Mouse (Mus musculus) kidney, adult 9 months (tissue): ENCODE measurements around the gene Mrpl34.
A peak's percentile ranks its signal among the peaks of the same experiment; 100 is the strongest.

Experiments
- DNase-seq: peaks from one replicate; pipeline ENCODE4 v3.0.0; 2022

Mrpl34 gene

DNA sequence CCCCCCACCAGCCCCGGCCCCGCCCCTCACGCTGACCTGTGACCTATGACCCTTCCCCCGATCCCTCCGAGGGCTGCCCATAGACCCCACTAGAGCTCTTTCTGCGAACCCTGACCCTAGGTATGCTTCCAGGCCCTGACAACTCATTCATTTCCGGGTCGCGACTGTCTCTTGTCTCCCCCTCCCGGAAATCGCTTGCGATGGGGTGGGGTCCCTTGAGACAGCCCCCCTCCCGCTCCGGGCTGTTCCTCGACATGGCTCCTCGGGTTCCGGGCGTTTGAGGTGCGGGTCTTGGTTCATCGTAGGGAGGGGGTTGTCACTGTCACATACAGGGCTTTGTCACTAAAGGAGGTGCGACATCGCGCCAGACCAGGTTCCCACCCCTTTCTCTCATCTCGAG, 4.7 kb downstream of the Mrpl34 start:
- DNase-seq, result peak; percentile 56

DNA sequence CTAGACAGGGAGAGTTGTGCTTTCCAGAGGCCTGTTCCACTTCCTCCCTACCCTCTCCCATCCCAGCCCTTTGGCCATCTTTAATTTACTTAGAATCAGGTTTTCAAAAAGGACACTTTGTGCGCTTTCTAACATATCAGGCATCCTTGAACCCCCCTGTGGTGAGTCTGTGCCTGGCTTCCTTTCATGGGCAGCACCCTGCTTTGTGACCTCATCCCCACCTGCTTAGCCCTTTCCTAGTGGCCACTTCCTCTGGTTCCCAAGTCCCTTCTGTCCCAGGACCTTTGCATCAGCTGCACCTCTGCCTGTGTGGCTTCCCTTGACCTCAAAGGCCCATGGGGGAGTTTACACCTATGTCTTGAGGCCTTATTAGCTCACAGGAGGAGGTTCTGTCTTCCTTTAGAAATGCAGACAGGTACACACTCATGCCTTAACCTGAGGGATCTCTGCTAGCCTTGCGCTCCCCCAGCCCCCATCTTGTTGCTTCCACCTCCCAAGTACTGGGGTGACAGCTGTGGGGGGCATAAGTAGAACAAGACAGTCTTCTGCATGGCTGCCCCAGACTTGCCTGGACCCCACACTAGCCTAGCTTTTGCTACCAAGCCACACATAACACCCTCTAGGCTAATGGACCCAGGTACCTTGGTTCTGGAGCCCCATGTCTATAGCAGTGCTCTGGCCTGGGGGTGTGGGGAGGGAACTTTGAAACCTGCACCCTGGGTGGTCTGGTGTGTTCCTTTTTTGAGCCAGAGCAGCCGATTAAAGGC, 5.6 kb downstream of the Mrpl34 start:
- peak; percentile 12 for DNase-seq

DNA sequence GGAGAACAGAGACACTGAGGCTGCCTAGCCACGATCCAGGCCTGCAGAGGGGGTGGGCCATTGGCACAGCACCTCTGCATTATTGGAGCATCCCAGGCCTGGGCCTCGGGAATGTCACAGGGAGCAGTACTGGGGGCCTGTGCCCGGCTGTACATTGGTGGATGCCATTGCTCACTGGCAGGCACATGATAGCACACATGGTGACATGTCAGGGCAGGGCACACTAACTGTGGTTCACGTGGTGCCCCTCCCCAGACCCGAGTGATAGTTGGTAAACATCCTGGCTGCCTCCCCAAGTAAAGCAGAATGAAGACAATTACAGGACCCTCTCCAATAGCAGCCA, 6.1 kb downstream of the Mrpl34 start:
- DNase-seq, result peak; percentile 5

DNA sequence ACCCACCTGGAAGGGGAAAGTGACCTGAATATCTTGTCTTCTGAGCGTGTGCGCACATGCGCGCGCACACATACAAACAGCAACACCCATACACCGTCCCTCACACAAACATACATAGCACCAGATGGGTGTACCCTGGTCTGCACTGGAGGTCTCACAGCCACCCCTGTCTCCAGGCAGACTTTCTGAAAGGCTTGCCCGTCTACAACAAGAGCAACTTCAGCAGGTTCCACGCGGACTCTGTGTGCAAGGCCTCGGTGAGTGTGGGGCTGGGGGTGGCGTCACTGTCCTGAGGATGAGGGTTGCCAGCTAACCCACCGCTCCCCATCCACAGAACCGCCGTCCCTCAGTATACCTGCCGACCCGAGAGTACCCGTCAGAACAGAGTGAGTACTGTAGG, 7.1 kb downstream of the Mrpl34 start:
- no peak for DNase-seq

DNA sequence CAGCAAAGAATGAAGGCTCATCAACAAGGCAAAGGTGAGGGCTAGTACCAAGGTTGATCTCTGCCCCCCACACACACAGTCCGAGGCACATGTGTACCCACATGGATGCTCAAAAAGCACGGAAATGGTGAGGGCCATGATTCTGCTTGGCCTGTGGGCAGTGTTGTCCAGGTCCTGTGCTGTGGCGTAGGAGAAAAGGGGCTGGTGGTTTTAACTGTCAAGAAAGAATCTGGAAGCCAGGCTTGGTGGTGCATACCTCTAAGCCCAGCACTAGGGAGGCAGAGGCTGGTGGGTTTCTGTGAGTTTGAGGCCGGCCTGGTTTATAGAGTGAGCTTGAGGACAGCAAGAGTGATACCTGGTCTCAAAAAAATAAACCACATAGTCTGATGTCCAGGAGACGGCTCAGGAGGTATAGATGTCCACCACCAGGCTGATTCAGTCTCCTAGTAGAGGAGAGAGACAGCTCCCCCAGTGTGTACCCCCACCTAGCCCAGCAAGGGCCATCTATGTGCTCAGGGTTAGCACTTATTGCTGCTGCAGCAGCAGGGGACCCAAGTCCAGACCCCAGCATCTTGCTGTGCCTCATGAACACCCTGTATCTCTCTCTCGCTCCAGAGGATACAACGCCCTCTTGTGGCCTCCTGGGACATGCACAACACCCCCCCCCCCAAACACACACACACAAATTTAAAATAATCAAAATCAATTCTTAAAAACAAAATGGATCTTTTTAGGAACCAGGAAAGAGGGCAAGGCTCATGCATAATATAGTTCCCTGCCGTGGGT, 8.0 kb downstream of the Mrpl34 start:
- DNase-seq, result no peak

DNA sequence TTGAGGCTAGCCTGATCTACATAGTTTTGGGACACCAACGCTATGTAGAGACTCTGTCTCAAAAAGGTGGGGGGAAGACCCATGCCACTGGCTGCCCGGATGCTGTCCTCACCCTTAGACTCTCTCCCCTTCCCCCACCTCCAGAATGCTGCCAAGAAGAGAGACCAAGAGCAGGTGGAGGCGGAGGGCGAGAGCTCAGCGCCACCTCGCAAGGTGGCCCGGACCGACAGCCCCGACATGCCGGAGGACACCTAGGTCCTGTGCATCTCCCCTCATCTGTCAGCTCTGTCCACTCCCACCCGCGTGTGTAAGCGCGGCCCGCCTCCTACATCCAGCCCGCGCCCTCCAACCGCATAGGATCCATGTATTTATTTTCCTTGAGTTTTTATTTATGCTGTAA, 9.6 kb downstream of the Mrpl34 start:
- DNase-seq, result no peak

DNA sequence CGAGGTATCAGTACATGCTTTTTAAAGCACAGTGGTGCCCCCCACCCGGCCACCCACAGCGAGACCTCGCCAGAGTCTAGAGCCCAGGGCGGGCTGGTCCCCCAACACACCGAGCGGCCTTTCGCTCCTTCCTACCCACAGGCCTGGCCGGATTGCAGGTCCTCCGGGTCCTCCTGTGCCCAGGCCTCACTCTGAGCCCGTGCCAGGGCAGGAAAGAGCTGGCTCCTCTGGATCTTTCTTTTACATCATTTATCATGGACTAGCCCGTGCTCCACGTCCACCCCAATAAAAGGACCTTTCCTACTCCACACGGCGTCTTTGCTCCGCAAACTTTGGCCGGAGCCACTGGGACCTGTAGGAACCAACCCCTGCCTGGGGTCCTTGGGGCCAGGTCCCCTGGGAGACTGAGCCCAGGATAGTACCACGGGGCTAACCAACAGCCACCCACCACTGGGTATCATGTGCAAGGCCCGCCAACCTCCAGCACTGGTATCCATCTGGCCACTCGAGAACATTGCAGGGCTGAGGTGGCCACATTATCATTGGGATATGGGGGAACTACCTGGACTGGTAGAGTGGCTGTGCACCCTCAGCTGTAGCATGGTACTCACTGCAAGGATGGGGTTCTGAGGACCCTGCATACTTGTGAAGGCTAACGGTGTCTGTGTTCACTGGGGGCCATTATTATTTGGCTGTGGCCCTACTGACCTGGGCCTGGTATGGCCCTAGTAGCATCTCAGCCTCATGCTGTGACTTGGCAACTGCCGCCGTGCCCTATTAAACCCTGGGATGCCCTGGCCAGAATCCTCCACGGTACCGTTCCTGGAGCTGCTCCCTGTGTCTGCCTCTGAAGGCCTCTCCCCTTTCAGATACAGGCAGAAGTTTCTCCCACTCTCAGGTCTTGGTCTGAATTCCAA, 10.3 kb downstream of the Mrpl34 start:
- DNase-seq, result no peak

DNA sequence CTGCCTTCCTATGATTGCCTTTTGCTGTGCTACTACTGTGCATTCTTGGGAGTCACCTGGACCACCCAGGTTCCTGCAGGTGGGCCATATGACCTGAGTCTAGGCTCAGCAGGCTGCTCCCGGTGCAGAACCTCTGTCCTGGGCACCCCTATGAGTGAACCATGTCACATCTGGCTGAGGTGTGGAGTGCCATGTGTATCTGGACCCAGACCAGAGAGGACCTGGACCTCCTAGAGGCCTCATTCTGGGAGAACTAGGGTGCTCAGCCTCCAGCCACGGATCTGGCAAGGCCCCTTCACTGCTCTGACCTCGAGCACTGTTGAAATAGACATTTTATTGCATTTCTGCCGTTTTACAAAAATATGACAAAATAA, 10.9 kb downstream of the Mrpl34 start:
- DNase-seq, result no peak

DNA sequence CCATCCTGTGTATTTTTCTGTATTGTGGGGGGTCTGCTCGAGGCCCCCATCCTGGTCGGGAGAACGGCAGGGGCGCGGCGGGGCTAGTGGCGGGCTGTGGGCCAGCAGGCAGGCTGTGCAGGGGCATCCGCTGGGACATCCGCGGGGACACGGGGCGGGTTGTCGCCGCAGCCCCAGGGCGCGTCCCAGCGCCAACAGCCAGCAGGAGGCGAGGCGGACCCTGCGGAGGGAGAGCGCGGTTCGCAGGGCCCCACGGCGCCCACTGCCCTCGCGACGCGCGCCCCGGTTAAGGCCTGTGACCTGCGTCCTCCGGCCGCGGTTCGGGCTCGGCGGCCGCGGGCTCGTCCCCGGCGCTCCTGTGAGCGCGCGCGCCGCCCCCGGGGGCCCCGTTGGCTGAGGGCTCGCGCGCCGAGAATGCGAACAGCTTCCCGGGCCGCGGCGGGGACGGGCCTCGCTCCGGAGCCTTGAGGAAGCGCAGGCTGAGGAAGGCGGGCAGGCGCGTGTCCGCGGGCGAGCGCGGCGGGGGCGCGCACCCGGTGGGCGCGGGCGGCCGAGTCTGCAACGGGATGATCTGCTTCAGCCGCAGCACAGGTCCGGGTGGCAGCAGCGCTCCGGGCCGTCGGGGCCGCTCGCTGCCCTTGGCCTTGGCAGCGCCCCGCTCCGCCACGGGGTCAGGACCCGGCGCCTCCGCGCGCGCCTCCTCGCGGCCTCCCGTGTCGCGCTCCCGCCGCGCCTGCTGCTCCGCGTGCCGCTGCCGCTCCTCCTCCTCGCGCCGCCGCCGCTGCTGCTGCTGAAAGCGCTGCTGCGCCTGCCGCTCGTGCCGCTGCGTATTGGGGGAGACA, 11.6 kb downstream of the Mrpl34 start:
- peak; percentile 79 for DNase-seq

DNA sequence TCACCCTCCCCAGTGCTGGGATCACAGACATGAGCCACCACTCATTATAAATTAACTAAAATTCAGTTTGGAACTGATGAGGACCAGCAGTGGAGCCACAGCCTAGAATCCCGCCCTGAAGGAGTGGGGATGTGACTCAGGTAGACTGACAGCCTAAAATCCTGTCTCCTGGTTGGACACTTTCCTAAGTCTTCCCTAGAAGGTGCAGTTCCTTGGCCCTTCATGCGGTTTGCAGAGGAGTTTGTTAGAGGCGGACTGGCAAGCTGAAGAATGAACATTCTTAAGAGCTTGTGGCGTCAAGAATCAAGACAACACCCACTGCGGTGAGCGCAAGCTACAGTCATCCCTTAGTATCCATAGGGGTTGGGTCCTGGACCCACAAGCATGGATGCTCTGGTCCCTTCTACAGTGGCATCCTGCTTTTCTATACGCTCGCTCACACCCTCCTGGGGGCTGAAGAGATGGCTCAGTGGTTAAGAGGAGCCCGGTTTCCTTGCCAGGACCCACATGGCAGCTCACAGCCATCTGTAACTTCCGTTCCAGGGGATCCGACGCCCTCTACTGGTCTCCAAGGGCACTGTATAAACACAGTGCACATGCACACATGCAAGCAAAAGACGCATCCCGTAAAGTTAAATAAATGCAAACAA, 12.6 kb downstream of the Mrpl34 start:
- DNase-seq, result no peak

DNA sequence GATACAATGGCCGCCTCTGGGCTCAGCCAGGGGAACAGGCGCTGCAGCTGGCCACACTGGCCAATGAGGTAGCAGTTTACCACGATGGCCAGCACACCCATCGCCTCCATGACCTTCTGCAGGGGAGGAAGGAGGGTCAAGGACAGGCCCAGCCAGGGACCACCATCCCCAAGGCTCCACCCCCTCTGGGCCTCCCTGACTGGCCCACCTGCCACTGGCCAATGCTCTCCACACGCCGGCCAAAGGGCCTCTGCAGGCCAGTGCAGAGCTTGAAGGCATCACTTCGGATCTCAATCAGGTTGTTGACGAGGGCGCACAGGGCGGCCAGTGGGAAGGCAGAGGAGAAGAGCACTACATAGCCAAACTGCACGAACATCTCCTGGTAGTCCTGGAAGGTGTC, 14.2 kb downstream of the Mrpl34 start:
- no peak for DNase-seq

DNA sequence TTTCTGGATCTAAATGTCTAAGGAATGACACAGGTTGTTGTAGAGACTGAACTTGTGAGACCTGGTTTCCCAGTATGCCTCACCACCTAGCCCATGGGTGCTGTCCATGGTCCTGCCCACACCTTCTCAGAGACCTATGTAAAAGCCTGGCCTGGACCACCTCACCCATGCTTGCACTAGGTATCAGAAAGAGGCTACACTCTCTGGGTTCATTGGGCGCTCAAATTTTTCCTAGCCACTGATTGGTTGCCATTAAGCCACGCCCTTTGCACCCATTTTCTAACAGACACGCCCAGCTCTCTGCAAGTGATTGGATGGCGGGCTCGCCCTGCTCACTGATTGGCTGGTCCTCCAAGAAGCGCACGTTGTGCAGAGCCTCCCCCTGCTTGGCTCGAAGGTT, 19.2 kb downstream of the Mrpl34 start:
- peak; percentile 53 for DNase-seq

DNA sequence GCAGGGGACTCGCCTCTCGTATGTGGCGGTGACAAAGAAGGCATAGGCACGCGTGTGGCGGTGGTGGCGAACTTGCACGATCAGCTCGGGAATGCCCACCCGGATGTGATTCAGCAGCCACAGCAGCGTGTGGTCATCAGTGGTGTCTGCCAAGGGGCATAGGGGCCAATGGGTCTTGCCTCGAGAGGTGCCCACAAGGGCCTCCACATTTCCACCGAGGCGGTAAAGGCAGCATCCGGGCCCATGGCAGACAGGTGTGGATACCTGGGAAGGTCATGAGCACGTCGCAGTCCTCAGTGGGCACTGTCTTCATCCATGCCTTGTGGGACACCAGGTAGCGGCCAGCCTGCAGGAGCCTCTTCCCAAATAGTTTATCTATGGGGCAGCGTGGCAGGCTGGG, 20.0 kb downstream of the Mrpl34 start:
- DNase-seq, result no peak

DNA sequence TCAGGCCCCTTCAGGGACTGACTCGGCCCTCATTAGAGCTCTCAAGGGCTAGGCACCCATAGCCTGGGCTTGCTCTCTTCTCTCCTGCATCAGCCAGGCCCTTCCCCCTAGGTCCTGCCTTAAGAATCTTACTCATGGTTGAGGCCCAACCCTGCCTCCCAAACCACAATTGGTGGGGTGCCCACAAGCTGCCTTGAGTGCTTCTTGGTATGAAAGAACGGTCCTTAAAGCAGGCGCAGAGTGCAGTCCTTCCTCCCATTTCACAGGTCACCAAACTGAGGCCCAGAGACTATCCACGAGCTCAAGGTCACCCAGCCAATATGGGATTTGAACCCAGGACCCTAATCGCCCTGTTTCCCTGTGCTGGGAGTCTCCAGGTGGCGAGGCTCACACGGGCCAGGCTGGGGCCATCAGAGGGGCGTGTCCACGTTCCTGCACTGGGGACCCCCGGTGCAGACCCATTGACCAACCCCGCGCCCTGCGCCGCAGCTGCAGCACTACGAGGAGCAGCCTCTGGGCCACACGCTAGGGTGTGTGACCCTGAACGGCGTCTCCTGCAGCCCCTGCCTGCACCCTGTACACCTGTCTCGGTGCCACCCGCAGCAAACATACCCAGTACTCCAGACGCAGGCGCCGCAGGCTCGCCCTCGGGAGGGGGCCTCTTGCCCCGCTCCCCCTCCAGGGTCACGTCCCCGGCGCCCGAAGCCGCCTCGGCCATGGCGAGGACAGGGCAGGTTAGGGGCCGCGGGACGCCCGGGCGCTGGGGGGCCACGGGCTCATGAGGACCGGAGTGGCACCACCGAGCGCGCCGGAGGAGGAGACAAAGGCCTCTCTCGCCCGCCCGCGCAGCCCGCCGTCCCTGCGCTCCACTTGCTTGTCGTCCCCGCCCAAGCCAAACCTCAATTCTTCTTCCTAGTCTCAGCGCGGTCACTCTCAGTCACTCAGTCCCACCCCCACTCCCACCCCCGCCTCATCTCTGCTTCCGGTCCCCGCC, 20.7 kb downstream of the Mrpl34 start, which contains the start of gene Ano8:
TSS of gene Ano8 (minus strand) at position 822 of the 994 bp plus-strand sequence.
- peak; percentile 85 for DNase-seq

DNA sequence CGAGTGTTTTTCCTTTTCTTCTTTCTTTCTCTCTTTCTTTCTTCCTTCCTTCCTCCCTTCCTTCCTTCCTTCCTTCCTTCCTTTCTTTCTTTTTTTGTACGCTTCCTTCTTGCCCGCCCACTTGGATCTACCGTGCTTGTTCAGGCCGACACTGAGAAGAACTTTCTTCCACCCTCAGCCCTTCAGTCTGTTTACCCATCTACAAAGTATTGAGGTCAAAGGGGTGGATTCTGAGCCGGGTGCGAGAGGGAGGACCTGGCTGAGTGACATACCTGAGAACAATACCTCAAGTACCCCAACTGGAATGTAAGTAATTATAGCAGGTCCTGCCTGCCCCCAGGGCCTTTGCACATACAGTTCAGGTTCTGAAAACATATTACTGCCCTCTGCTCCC, 21.4 kb downstream of the Mrpl34 start:
- DNase-seq, result no peak

DNA sequence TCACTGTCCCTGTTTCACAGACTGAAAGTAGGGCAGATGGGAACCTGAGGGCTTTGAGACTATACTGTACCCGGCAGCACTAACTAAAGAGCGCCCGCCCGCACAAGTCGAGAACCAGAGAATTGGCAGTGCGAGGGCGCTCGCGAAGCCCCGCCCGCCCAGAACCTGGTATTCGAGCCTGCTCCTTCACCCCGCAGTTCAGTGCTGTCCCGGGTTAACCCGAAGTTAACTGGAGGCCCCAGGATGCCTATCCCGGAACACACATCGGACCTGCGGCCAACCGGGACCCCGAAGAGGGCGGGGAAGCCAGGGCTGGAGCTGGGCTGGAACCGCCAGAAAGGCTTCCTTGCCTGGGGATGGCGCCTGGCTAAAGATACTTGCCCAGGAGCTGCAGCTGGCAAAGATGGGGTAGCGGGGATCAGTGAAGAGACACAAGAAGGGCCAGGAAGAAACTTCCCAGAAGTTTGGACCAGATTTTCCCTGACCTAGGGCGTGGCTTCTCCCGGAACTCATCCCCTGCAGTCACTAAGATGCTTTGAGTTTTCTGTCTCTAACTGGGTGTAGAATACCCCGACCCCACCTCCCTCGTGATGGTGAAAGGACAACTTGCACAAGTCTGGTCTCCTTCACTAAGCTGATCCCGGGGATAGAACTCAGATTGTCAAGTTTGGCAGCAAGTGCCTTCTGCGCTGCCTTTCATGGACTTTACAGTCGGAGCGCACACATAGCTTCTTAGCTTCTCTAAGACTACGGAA, 23.1 kb downstream of the Mrpl34 start, which contains the start of gene Gtpbp3:
TSS of gene Gtpbp3 (plus strand) at position 413 of the 755 bp plus-strand sequence.
- DNase-seq, result peak; percentile 88

DNA sequence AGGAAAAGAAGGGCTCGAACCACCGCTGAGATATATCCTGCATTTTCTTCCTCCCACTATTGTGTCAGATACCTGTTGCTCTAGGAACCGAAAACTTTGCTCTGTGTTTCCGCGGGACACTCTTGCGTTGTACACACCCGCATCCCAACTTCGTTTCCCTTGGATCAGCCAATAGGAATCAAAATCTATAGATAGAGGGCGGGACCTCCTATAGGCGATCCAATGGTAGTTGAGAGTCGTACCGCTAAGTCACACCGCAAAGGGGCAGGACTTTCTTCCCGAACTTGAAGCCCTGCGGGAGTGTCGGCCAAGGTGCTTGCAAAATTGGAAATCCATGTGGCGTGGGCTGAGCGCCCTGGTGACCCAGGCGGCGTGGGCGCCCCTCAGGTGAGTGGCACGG, 23.7 kb downstream of the Mrpl34 start:
- DNase-seq, result peak; percentile 93

DNA sequence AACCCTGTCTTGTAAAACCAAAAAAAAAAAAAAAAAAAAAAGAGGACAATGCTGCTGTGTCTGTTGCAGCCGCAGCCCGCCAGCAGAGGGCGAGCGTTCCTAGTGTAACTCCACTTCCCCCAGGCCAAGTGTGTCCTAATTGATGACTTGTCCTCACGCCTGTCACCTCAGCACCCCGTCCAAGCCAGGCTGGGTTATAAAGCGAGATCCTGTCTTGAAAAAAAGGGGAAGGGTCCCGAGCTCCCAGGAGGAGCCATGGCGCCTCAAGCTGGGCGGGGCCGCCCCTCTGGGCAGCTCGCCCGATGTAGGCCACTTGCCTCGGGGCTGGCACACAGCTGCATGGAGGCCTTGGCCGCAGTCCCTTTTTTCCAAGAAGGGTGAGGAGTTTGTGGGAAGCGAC, 30.3 kb downstream of the Mrpl34 start:
- DNase-seq, result peak; percentile 89

DNA sequence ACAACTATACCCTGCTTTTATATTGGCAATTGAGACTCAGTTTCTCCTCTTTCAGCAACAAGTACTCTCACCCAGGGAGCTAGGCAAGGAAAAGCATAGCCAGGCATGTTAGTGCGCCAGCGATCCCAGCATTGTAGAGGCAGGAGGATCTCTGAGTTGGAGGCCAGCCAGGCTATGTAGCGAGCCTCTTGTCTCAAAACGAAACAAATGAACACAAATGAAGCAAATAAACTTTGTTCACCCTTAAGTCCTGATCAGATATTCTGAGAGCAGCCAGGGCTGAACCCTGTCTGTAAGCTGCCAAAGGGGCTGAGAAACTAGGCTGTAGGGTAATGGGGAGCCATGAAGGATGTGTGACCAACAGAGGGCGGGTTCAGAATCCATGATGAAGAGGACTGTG, 31.1 kb downstream of the Mrpl34 start:
- DNase-seq, result no peak

DNA sequence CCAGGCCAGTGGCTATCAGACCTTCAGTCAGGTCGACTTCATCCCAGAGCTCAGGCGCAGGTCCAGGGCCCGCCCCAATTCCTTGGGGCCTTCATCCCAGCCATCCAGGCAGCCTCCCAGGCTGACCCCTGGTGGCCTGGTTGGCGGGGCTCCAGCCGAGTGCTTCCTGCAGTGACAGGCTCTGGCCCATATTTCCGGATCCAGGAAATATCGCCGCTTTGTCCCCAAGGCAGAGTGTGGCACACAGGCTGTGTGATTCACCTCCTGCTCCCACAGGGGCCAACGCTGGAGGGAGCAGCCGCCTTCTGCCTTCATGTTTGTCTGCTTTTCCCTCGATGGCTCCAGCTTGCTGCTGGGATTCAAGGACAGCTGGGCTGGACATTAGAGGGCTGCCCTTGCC, 31.7 kb downstream of the Mrpl34 start:
- DNase-seq, result peak; percentile 92
